Mouse (Mus musculus) hindbrain, embryonic 11.5 days (tissue): Measurements from ENCODE around the gene Trappc12. TPM values are rescaled to one million over a fixed set of nuclear protein-coding genes. Genes with fewer than 3 reads are reported as not detected.
A peak's percentile ranks its signal among the peaks of the same experiment; 100 is the strongest.

Experiments
- ATAC-seq: fragments of 200-750 bp; cut with Nextera tagmentation; 2 replicates; pipeline ENCODE4 v1.8.0; 2017; ENCODE audit warnings: mild to moderate bottlenecking, moderate TSS enrichment, moderate library complexity; ENCODE audit not compliant: low FRiP score
- DNase-seq: peaks from one replicate; pipeline ENCODE4 v3.0.0-alpha.2; 2015; ENCODE audit warnings: low spot score
- H3K27ac ChIP-seq: fragments of 300-500 bp; sonication (generic); 2 replicates; pipeline ENCODE4 v1.5.1; 2014; ENCODE audit warnings: mild to moderate bottlenecking, low read depth, low read length
- H3K27me3 ChIP-seq: fragments of 300-500 bp; sonication (generic); 2 replicates; pipeline ENCODE4 v1.6.1; 2014; ENCODE audit warnings: mild to moderate bottlenecking, low read length, moderate library complexity, mixed read lengths; ENCODE audit not compliant: control insufficient read depth, insufficient read depth
- H3K36me3 ChIP-seq: fragments of 300-500 bp; sonication (generic); 2 replicates; pipeline ENCODE4 v1.6.1; 2014; ENCODE audit warnings: mild to moderate bottlenecking, low read length, moderate library complexity, mixed read lengths; ENCODE audit not compliant: control insufficient read depth, insufficient read depth
- H3K4me1 ChIP-seq: fragments of 300-500 bp; sonication (generic); replicated peaks from 2 replicates; pipeline ENCODE4 v1.6.1; 2014; ENCODE audit warnings: low read length, mixed read lengths; ENCODE audit not compliant: control insufficient read depth, insufficient read depth
- H3K4me2 ChIP-seq: fragments of 300-500 bp; sonication (generic); replicated peaks from 2 replicates; pipeline ENCODE4 v1.6.1; 2014; ENCODE audit warnings: mild to moderate bottlenecking, low read depth, low read length
- H3K4me3 ChIP-seq: fragments of 300-500 bp; sonication (generic); 2 replicates; pipeline ENCODE4 v1.5.1; 2014; ENCODE audit warnings: low read depth, low read length
- H3K9ac ChIP-seq: fragments of 300-500 bp; sonication (generic); 2 replicates; pipeline ENCODE4 v1.6.1; 2014; ENCODE audit warnings: low read depth, low read length
- H3K9me3 ChIP-seq: fragments of 300-500 bp; sonication (generic); 2 replicates; pipeline ENCODE4 v1.6.1; 2016; ENCODE audit warnings: low read length; ENCODE audit not compliant: control insufficient read depth
- WGBS: fragments of 180-500 bp; shearing (Covaris S2); extraction: QIAGEN DNeasy Blood & Tissue Kit; methylation state at CpG from one replicate; pipeline ENCODE4 v1.1.7; 2014; 5-methylcytosine and 5-hydroxymethylcytosine counted together
- polyA plus RNA-seq: library from polyadenylated mRNA; unstranded; fragments of >200 nt; fragmentation: Nextera tagmentation; extraction: Ambion mirVana; gene quantifications from 2 replicates; pipeline ENCODE4 v1.2.1, GENCODE M21; 2014

Trappc12 gene
- polyA plus RNA-seq, 1 experiment from 2014 or later: 36.6 TPM

- no peak overlapping the region for H3K4me2 ChIP-seq
- H3K9ac ChIP-seq: peak overlapping the region; percentile 29; the same call in 1 of the 2 replicates
- H3K4me3 ChIP-seq: no peak overlapping the region
- H3K27ac ChIP-seq: no peak overlapping the region; the same call in 1 of the 2 replicates
- 4% methylated on average over 12 of the region's 12 CpGs for WGBS
- H3K27me3 ChIP-seq: no peaks in the 10 kb centered on the region; the same call in 1 of the 2 replicates
- no peaks in the 10 kb centered on the region for H3K9me3 ChIP-seq
- peak; percentile 47; the same call in 1 of the 2 replicates for ATAC-seq
- no peaks in the 10 kb centered on the region for H3K36me3 ChIP-seq
- peak; percentile 44 for DNase-seq
- H3K4me1 ChIP-seq: no peaks in the 10 kb centered on the region; the same call in 1 of the 2 replicates
Observed at GRCm38 (mm10) chr12:28704381-28704780, 45.9 kb downstream of the Trappc12 start.

GRCm38 (mm10) chr12:28701302-28701701 is 49.0 kb downstream of the Trappc12 start:
- DNase-seq: no peak
- ATAC-seq: no peak
- H3K9me3 ChIP-seq: no peaks in the 10 kb centered on the region
- WGBS: 89% methylated on average over 11 of the region's 11 CpGs
- H3K36me3 ChIP-seq: no peaks in the 10 kb centered on the region
- H3K4me2 ChIP-seq: no peak overlapping the region
- no peak overlapping the region for H3K9ac ChIP-seq
- no peaks in the 10 kb centered on the region; the same call in 1 of the 2 replicates for H3K4me1 ChIP-seq
- no peaks in the 10 kb centered on the region; the same call in 1 of the 2 replicates for H3K27me3 ChIP-seq
- H3K4me3 ChIP-seq: no peak overlapping the region
- H3K27ac ChIP-seq: no peak overlapping the region

DNA sequence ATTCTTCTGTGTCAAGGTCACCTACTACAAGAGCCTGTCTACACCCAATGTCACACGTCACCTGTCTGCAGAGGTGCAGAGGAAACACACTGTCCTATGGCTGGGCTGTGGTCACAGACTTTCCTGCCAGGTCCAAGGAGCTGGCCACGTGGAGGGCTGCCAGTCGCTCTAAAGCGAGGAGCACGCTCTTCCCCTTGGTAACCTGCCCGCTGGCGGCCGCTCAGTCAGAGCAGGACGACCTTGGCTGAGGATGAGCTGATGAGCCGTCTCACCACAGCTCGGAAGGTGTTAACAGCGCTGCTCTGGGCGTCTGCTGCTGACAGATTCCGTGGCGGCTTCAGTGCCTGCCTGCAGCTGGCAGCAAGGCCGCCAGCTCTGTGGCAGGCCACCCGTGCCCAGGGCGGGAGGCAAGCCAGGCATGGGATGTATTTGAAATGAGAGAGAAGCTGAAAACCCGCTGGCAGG is 49.7 kb downstream of the Trappc12 start:
- H3K27ac ChIP-seq: no peak overlapping the region
- ATAC-seq: no peak

DNA sequence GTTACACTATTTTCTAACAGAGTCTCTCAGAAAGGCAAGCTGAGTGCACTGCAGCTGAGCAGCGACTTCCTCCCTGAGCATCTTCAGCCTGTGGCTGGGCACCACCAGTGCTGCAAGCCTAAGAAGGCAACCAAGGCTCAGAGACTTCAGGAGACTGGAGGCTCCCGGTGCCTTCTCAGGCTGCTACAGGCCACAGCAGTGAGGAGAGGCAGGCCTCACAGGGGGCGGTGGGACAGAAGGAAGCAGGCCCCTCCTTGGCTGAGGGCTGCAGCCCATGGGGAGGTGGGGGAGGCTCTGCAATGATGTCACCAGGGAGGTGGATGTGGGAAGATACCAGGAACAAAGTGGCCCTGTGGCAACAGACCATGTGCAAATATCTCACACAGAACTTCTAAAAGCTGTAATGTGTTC is 50.2 kb downstream of the Trappc12 start:
- DNase-seq (no peak), ATAC-seq (peak; percentile 44; the same call in 1 of the 2 replicates)
- H3K36me3 ChIP-seq: no peaks in the 10 kb centered on the region
- no peak overlapping the region for H3K4me3 ChIP-seq
- H3K9me3 ChIP-seq: no peaks in the 10 kb centered on the region
- peak overlapping the region; percentile 45; the same call in 1 of the 2 replicates for H3K27ac ChIP-seq
- H3K4me1 ChIP-seq: no peaks in the 10 kb centered on the region; the same call in 1 of the 2 replicates
- WGBS: 34% methylated on average over 3 of the region's 3 CpGs
- H3K9ac ChIP-seq: peak overlapping the region; percentile 31; the same call in 1 of the 2 replicates
- no peak overlapping the region for H3K4me2 ChIP-seq
- no peaks in the 10 kb centered on the region for H3K27me3 ChIP-seq

More for the DNA sequence above, 49.7 kb downstream of the Trappc12 start:
- H3K9ac ChIP-seq: no peak overlapping the region; the same call in 1 of the 2 replicates
- H3K9me3 ChIP-seq: no peaks in the 10 kb centered on the region
- H3K27me3 ChIP-seq: no peaks in the 10 kb centered on the region
- H3K4me1 ChIP-seq: no peaks in the 10 kb centered on the region; the same call in 1 of the 2 replicates
- no peak for DNase-seq
- H3K36me3 ChIP-seq: no peaks in the 10 kb centered on the region
- no peak overlapping the region for H3K4me2 ChIP-seq
- 81% methylated on average over 19 of the region's 19 CpGs for WGBS
- H3K4me3 ChIP-seq: no peak overlapping the region

- Histone ChIP-seq H3K36me3 (no peaks in the 10 kb centered on the region), H3K27ac (no peak overlapping the region), H3K4me3 (no peak overlapping the region), H3K27me3 (no peaks in the 10 kb centered on the region), H3K4me1 (no peaks in the 10 kb centered on the region; the same call in 1 of the 2 replicates), H3K9me3 (no peaks in the 10 kb centered on the region), H3K9ac (no peak overlapping the region; the same call in 1 of the 2 replicates), H3K4me2 (no peak overlapping the region)
- WGBS: 16% methylated on average over 6 of the region's 6 CpGs
- peak; percentile 55; the same call in 1 of the 2 replicates for ATAC-seq
- DNase-seq: peak; percentile 83
Observed at GRCm38 (mm10) chr12:28699656-28700055, 50.6 kb downstream of the Trappc12 start.

- Histone ChIP-seq H3K9me3 (no peaks in the 10 kb centered on the region), H3K27me3 (no peaks in the 10 kb centered on the region), H3K9ac (no peak overlapping the region), H3K4me3 (no peak overlapping the region), H3K4me1 (no peaks in the 10 kb centered on the region; the same call in 1 of the 2 replicates), H3K4me2 (no peak overlapping the region), H3K36me3 (no peaks in the 10 kb centered on the region), H3K27ac (no peak overlapping the region)
- 77% methylated on average over 5 of the region's 5 CpGs for WGBS
- DNase-seq: no peak
- no peak for ATAC-seq
Observed at GRCm38 (mm10) chr12:28699086-28699485, 51.2 kb downstream of the Trappc12 start.

DNA sequence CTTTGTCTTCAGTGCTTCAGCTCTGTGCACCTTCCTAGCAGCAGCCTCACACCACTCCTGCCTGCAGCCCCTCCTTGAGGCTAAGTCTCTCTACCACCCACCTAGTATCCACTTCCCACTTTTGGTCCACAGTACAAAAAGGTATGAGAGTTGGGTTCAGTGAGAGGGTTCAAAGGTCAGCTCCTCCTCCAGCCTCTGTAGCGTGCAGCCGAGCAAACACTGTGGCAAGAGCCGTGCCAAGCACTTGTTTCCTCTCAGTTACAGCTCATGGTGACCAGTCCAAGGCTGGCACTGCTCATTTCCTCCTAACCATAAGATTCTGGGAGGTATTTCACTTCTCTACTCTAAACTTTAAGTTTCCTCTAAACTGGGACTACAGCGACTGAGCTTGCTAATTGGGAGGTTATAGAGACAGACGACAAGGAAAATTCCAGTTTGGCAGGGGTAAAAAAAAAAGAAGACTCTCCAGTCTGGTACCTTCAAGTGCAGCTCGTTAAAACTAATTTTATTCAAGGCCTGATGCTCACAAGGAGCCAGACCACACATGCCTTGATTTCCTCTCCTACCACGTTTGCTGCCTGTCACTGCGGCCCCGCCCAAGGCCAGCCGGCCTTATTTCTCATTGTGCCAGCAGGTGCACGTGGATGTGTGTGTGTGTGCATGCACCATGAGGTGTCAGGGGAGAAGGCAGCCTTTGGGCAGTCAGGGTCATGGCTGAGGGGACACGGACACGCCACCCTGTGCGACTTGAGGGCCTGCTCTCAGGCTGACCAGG is 52.3 kb downstream of the Trappc12 start:
- Histone ChIP-seq H3K4me2 (no peak overlapping the region), H3K27me3 (no peaks in the 10 kb centered on the region), H3K4me1 (no peaks in the 10 kb centered on the region), H3K9ac (no peak overlapping the region), H3K9me3 (no peaks in the 10 kb centered on the region), H3K27ac (no peak overlapping the region), H3K36me3 (no peaks in the 10 kb centered on the region), H3K4me3 (no peak overlapping the region)
- ATAC-seq: no peak
- 71% methylated on average over 14 of the region's 14 CpGs for WGBS
- no peak for DNase-seq

DNA sequence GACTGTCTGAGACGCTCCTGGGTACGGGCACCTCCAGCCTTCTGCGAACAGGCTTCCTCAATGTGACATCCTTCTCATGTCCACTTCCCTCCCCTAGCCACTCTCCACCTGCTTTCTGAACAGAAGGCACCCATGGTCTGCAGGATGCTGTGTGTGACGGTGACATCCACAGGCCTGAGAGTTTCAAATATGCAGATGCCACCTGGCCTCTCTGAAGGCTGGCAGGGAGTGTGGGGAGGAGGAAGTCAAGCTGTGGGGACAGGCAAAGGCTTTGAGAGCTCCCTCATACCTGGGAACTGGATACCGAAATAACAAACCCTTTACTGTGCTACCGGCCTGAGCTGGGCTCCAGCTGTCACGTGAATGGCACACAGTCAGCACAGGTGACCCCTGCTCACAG is 55.5 kb downstream of the Trappc12 start:
- ATAC-seq (no peak), DNase-seq (no peak)
- H3K27ac ChIP-seq: no peak overlapping the region
- no peaks in the 10 kb centered on the region for H3K27me3 ChIP-seq
- H3K4me1 ChIP-seq: no peaks in the 10 kb centered on the region
- H3K36me3 ChIP-seq: no peaks in the 10 kb centered on the region
- 88% methylated on average over 7 of the region's 7 CpGs for WGBS
- no peak overlapping the region for H3K4me2 ChIP-seq
- H3K9me3 ChIP-seq: no peaks in the 10 kb centered on the region
- no peak overlapping the region for H3K9ac ChIP-seq
- H3K4me3 ChIP-seq: no peak overlapping the region
